Mouse (Mus musculus): ENCODE results near the gene Gm49320.

DNA sequence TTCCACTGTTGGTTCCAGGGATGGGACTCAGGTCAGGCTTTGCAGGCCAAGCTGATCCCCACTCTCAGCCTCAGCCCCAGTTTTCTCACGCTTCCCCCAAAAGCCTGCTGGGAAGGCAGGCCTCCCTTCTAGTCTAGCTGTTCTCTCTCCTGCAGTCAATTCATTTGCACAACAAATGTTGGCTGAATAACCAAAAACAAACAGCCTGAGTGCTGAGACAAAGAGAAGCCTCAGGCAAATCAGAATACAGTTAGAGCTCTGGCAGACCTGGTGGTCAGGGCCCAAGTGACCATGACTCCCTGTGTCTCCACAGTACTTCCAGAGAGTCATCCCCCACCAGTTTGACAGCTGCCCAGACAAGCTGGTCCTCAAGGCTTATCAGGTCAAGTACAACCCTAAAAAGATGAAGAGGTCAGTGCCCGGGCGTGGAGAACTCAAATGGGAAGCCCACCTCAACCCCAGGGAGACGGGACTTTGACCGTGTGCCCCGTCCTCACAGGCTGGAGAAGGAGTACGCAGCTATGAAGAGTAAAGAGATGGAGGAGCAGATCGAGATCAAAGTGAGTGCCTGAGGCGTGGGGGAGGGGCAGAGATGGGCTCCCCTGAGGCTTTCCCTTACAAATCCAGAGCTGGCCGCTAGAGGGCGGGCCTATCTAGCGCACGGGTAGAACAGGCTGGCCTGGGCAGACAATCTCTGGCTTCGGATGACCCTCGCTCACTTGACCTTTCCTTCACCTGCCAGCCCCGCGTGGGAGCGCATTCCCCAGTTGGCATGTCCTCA lies 45.7 kb upstream of the Gm49320 start:
- TF ChIP-seq CTCF (IDR thresholded peaks at IDR 0.05 in 2 of 3, conservative IDR thresholded peaks at IDR 0.05 in 1 of 3; ENCODE audit: control insufficient read depth in 1 of 3, insufficient read depth in 1 of 3, low read depth in 2 of 3, low read length in 3 of 3, poor library complexity in 1 of 3, severe bottlenecking in 1 of 3) (peak; percentile 76 to 94 (median 87)), TCF12 (IDR thresholded peaks at IDR 0.05; ENCODE audit: low read depth, low read length) (no peak), CHD2 (IDR thresholded peaks at IDR 0.05; ENCODE audit: low read length) (peak; percentile 42; the same call in 1 of the 2 replicates), RAD21 (IDR thresholded peaks at IDR 0.05; ENCODE audit: low read depth, low read length) (peak; percentile 80), TBP (IDR thresholded peaks at IDR 0.05; ENCODE audit: low read depth, low read length) (no peak), EP300 (IDR thresholded peaks at IDR 0.05; ENCODE audit: low read depth in 1 of 2, low read length in 2 of 2) (no peak), POLR2A (IDR thresholded peaks at IDR 0.05; ENCODE audit: control insufficient read depth in 1 of 2, insufficient read depth in 1 of 2, low read depth in 1 of 2, low read length in 2 of 2, poor library complexity in 1 of 2) (no peak), MEF2A (IDR thresholded peaks at IDR 0.05; ENCODE audit: extremely low read depth, insufficient replicate concordance, low read depth, low read length, poor library complexity, severe bottlenecking) (no peak), USF2 (IDR thresholded peaks at IDR 0.05; ENCODE audit: borderline replicate concordance in 1 of 2, insufficient read depth in 1 of 2, low read depth in 1 of 2, low read length in 2 of 2) (no peak), UBTF (IDR thresholded peaks at IDR 0.05; ENCODE audit: borderline replicate concordance, insufficient read depth, low read depth, low read length) (no peak), HCFC1 (IDR thresholded peaks at IDR 0.05; ENCODE audit: low read depth, low read length) (no peak), TAL1 (IDR thresholded peaks at IDR 0.05; ENCODE audit: low read length) (no peak)
